Mouse (Mus musculus): ENCODE results near the gene Slc22a14. TPM values are rescaled to one million over a fixed set of nuclear protein-coding genes. Genes with fewer than 3 reads are reported as not detected.

The Slc22a14 gene
- polyA plus RNA-seq, 1 experiment, result not detected

DNA sequence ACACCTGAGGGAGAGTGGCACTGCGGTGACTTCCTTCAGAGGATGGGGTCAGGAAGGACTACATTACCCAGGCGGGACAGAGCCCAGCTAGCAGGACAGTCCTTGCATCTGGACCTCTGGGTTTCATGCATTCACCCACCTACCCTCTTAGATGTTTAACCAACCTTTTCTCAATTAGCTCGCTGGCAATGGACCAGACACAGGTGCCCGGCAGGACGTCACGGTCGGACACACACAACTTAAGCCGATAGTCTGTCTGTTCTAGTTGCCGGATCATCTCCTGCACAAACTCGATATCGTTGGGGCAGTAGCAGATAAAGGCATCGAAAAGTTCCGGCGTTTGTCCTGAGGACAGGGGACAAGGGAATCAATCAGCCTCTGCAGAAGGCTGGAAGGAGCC is 27.5 kb downstream of the Slc22a14 start:
- H3K27ac ChIP-seq (ENCODE audit: insufficient read depth, low read length), result no peak overlapping the region
- H3K4me3 ChIP-seq (ENCODE audit: low read depth, low read length), result no peak overlapping the region
- no peak for TF ChIP-seq POLR2A (IDR thresholded peaks at IDR 0.05; ENCODE audit: insufficient read depth, low read length)
- no peak for TF ChIP-seq CTCF (IDR thresholded peaks at IDR 0.05; ENCODE audit: low read depth, low read length)
- TF ChIP-seq EP300 (IDR thresholded peaks at IDR 0.05; ENCODE audit: insufficient read depth, low read depth, low read length), result no peak
- no peaks in the 10 kb centered on the region for H3K36me3 ChIP-seq (ENCODE audit: control insufficient read depth, insufficient read depth, low read length, poor library complexity, severe bottlenecking)
- no peaks in the 10 kb centered on the region for H3K9me3 ChIP-seq (replicated peaks; ENCODE audit: control insufficient read depth, insufficient read depth, low read length, poor library complexity, severe bottlenecking)
- no peak overlapping the region for H3K9ac ChIP-seq (ENCODE audit: low read depth, poor library complexity, severe bottlenecking)
- H3K27me3 ChIP-seq (ENCODE audit: control insufficient read depth, insufficient read depth, low read length, poor library complexity, severe bottlenecking), result no peaks in the 10 kb centered on the region
- peaks cover 3% of the 10 kb centered on the region for H3K4me1 ChIP-seq (ENCODE audit: control insufficient read depth, insufficient read depth, low read length)

DNA sequence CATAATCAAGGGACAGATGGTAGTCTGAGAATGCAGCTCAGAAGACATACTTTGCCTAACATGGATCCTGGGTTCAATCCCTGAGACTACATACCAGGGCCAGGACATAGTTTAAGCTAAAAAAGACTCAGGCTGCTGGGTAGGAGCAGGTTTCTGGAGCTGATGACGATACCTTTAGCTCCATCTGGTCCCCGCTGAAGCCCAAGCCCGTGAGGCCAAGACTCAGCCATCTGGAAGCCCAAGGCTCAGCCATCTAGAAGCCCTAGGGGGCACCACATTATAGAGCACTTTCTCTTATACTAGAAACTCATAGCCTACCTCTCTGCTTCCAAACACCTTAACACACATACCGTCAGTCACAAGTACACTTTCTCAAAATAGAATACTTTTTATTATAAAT is 29.8 kb downstream of the Slc22a14 start:
- Histone ChIP-seq H3K4me1 (ENCODE audit: control insufficient read depth, insufficient read depth, low read length) (no peaks in the 10 kb centered on the region), H3K9ac (ENCODE audit: low read depth, poor library complexity, severe bottlenecking) (no peak overlapping the region), H3K27me3 (ENCODE audit: control insufficient read depth, insufficient read depth, low read length, poor library complexity, severe bottlenecking) (no peaks in the 10 kb centered on the region), H3K36me3 (ENCODE audit: control insufficient read depth, insufficient read depth, low read length, poor library complexity, severe bottlenecking) (no peaks in the 10 kb centered on the region), H3K27ac (ENCODE audit: insufficient read depth, low read length) (no peak overlapping the region), H3K9me3 (replicated peaks; ENCODE audit: control insufficient read depth, insufficient read depth, low read length, poor library complexity, severe bottlenecking) (no peaks in the 10 kb centered on the region), H3K4me3 (ENCODE audit: low read depth, low read length) (no peak overlapping the region)
- TF ChIP-seq POLR2A (IDR thresholded peaks at IDR 0.05; ENCODE audit: insufficient read depth, low read length), result no peak
- TF ChIP-seq EP300 (IDR thresholded peaks at IDR 0.05; ENCODE audit: insufficient read depth, low read depth, low read length), result no peak
- no peak for TF ChIP-seq CTCF (IDR thresholded peaks at IDR 0.05; ENCODE audit: low read depth, low read length)

GRCm38 (mm10) chr9:119334834-119335233 is 30.5 kb downstream of the Slc22a14 start:
- no peak overlapping the region for H3K4me3 ChIP-seq (ENCODE audit: low read depth, low read length)
- TF ChIP-seq POLR2A (IDR thresholded peaks at IDR 0.05; ENCODE audit: insufficient read depth, low read length) (no peak), CTCF (IDR thresholded peaks at IDR 0.05; ENCODE audit: low read depth, low read length) (no peak), EP300 (IDR thresholded peaks at IDR 0.05; ENCODE audit: insufficient read depth, low read depth, low read length) (no peak)
- no peak overlapping the region for H3K9ac ChIP-seq (ENCODE audit: low read depth, poor library complexity, severe bottlenecking)
- no peaks in the 10 kb centered on the region for H3K36me3 ChIP-seq (ENCODE audit: control insufficient read depth, insufficient read depth, low read length, poor library complexity, severe bottlenecking)
- H3K4me1 ChIP-seq (ENCODE audit: control insufficient read depth, insufficient read depth, low read length), result no peaks in the 10 kb centered on the region
- H3K27me3 ChIP-seq (ENCODE audit: control insufficient read depth, insufficient read depth, low read length, poor library complexity, severe bottlenecking), result no peaks in the 10 kb centered on the region
- no peaks in the 10 kb centered on the region for H3K9me3 ChIP-seq (replicated peaks; ENCODE audit: control insufficient read depth, insufficient read depth, low read length, poor library complexity, severe bottlenecking)
- no peak overlapping the region for H3K27ac ChIP-seq (ENCODE audit: insufficient read depth, low read length)

GRCm38 (mm10) chr9:119334324-119334723 is 31.0 kb downstream of the Slc22a14 start:
- H3K27me3 ChIP-seq (ENCODE audit: control insufficient read depth, insufficient read depth, low read length, poor library complexity, severe bottlenecking), result no peaks in the 10 kb centered on the region
- H3K9me3 ChIP-seq (replicated peaks; ENCODE audit: control insufficient read depth, insufficient read depth, low read length, poor library complexity, severe bottlenecking), result no peaks in the 10 kb centered on the region
- H3K9ac ChIP-seq (ENCODE audit: low read depth, poor library complexity, severe bottlenecking), result no peak overlapping the region
- H3K36me3 ChIP-seq (ENCODE audit: control insufficient read depth, insufficient read depth, low read length, poor library complexity, severe bottlenecking), result no peaks in the 10 kb centered on the region
- no peaks in the 10 kb centered on the region for H3K4me1 ChIP-seq (ENCODE audit: control insufficient read depth, insufficient read depth, low read length)
- no peak overlapping the region for H3K27ac ChIP-seq (ENCODE audit: insufficient read depth, low read length)
- no peak for TF ChIP-seq CTCF (IDR thresholded peaks at IDR 0.05; ENCODE audit: low read depth, low read length)
- no peak for TF ChIP-seq EP300 (IDR thresholded peaks at IDR 0.05; ENCODE audit: insufficient read depth, low read depth, low read length)
- TF ChIP-seq POLR2A (IDR thresholded peaks at IDR 0.05; ENCODE audit: insufficient read depth, low read length), result no peak
- no peak overlapping the region for H3K4me3 ChIP-seq (ENCODE audit: low read depth, low read length)

DNA sequence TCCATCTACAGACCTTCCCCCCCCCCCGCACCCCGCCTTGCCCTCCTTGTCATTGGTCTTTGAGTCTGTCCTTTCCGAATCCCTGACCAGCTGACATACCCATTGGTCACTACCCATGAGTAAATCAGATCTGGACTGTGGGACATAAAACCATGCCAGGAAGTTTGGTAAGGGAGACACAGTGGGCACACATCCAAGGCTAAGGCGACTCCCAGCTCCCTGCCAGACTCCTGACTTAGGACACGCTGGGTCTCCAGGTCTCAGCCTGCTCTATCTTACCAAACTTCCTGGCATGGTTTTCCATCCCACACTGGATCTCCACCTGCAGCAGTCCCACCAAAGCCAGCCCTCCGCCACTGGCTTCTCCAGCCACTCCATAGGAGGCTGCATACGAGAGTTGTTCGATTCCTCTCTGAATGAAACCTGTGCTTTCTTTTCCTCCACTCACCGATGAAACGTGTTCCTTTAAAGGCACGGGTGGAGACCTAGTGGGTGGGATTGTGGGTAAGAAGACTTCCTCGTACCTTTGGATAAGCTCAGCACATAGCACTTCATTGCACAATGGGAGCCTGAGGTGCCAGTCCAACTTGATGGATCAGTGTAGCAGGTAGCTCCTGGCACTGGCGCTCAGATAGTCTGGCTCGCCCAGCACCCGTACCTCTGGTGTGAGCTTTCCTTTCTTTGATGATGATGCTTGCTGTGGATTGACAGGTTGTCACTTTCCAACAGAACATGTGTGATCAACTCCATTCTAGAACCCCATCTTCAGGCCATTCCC is 35.0 kb downstream of the Slc22a14 start:
- H3K4me3 ChIP-seq (ENCODE audit: low read depth, low read length), result no peak overlapping the region
- H3K4me1 ChIP-seq (ENCODE audit: control insufficient read depth, insufficient read depth, low read length), result no peaks in the 10 kb centered on the region
- TF ChIP-seq CTCF (IDR thresholded peaks at IDR 0.05; ENCODE audit: low read depth, low read length), result no peak
- no peak for TF ChIP-seq EP300 (IDR thresholded peaks at IDR 0.05; ENCODE audit: insufficient read depth, low read depth, low read length)
- no peak for TF ChIP-seq POLR2A (IDR thresholded peaks at IDR 0.05; ENCODE audit: insufficient read depth, low read length)
- no peak overlapping the region for H3K27ac ChIP-seq (ENCODE audit: insufficient read depth, low read length)
- no peaks in the 10 kb centered on the region for H3K36me3 ChIP-seq (ENCODE audit: control insufficient read depth, insufficient read depth, low read length, poor library complexity, severe bottlenecking)
- no peaks in the 10 kb centered on the region for H3K27me3 ChIP-seq (ENCODE audit: control insufficient read depth, insufficient read depth, low read length, poor library complexity, severe bottlenecking)
- H3K9me3 ChIP-seq (replicated peaks; ENCODE audit: control insufficient read depth, insufficient read depth, low read length, poor library complexity, severe bottlenecking), result no peaks in the 10 kb centered on the region
- H3K9ac ChIP-seq (ENCODE audit: low read depth, poor library complexity, severe bottlenecking), result no peak overlapping the region

- no peaks in the 10 kb centered on the region for H3K9me3 ChIP-seq (replicated peaks; ENCODE audit: control insufficient read depth, insufficient read depth, low read length, poor library complexity, severe bottlenecking)
- H3K36me3 ChIP-seq (ENCODE audit: control insufficient read depth, insufficient read depth, low read length, poor library complexity, severe bottlenecking), result no peaks in the 10 kb centered on the region
- no peak overlapping the region for H3K4me3 ChIP-seq (ENCODE audit: low read depth, low read length)
- no peak overlapping the region for H3K9ac ChIP-seq (ENCODE audit: low read depth, poor library complexity, severe bottlenecking)
- no peaks in the 10 kb centered on the region for H3K4me1 ChIP-seq (ENCODE audit: control insufficient read depth, insufficient read depth, low read length)
- TF ChIP-seq POLR2A (IDR thresholded peaks at IDR 0.05; ENCODE audit: insufficient read depth, low read length) (no peak), EP300 (IDR thresholded peaks at IDR 0.05; ENCODE audit: insufficient read depth, low read depth, low read length) (no peak), CTCF (IDR thresholded peaks at IDR 0.05; ENCODE audit: low read depth, low read length) (no peak)
- no peaks in the 10 kb centered on the region for H3K27me3 ChIP-seq (ENCODE audit: control insufficient read depth, insufficient read depth, low read length, poor library complexity, severe bottlenecking)
- H3K27ac ChIP-seq (ENCODE audit: insufficient read depth, low read length), result no peak overlapping the region
Measured at GRCm38 (mm10) chr9:119328488-119328887, 36.9 kb downstream of the Slc22a14 start.
